17 mouse cellular contexts compared by ENCODE assay signal in genomic region chr11:115229021-115229930, GRCm38 (mm10). TPM values are rescaled to one million over a fixed set of nuclear protein-coding genes. Genes with fewer than 3 reads are reported as not detected.
A peak's percentile ranks its signal among the peaks of the same experiment; 100 is the strongest.
DNase-seq lines count a peak whose midpoint lies in the region; ATAC-seq and TF ChIP-seq lines count a peak whose summit lies in the region.
"Had no signal": no experiment of that assay in that cellular context is flagged by ENCODE, and none has a peak within 500 bp of the region (broad histone marks: within the 10 kb centered on the region; RNA-seq: fewer than 3 reads in every experiment).

No protein-coding gene starts in this region.

- TF ChIP-seq CTCF in intestine, postnatal 0 days (IDR thresholded peaks at IDR 0.05; ENCODE audit: low read depth), result no peak

- peak overlapping the region; percentile 41; the same call in 1 of the 2 replicates for H3K27ac ChIP-seq in hindbrain, embryonic 10.5 days
- H3K27ac ChIP-seq in hindbrain, embryonic 12.5 days, result no peak overlapping the region
- H3K27ac ChIP-seq in heart, embryonic 10.5 days, result peak overlapping the region; percentile 71; the same call in 1 of the 2 replicates
- H3K27ac ChIP-seq in intestine, postnatal 0 days (ENCODE audit: low read depth, low read length), result no peak overlapping the region
- H3K27ac ChIP-seq: embryonic facial prominence, embryonic 13.5 days; forebrain, embryonic 10.5 days had no signal

- H3K4me3 ChIP-seq in hindbrain, embryonic 10.5 days, result no peak overlapping the region
- no peak overlapping the region for H3K4me3 ChIP-seq in hindbrain, embryonic 12.5 days
- no peak overlapping the region for H3K4me3 ChIP-seq in heart, embryonic 10.5 days
- no peak overlapping the region for H3K4me3 ChIP-seq in intestine, postnatal 0 days (ENCODE audit: low read depth, low read length)
- H3K4me3 ChIP-seq: embryonic facial prominence, embryonic 13.5 days; forebrain, embryonic 10.5 days had no signal

- no peak for DNase-seq in hindbrain, embryonic 10.5 days (ENCODE audit: low spot score)
- peak; percentile 78 for DNase-seq in R1 (ENCODE audit: low read depth, low spot score)
- DNase-seq in heart, embryonic 10.5 days (ENCODE audit: low spot score), result no peak
- DNase-seq in heart, postnatal 4 days, result peak; percentile 68
- no peak for DNase-seq in urinary bladder, adult 2 months (ENCODE audit: low spot score)
- DNase-seq: cerebellum, postnatal 36 days; kidney, adult 8-10 months; lung, embryonic 14.5 days had no signal

- WGBS in hindbrain, embryonic 10.5 days, result 45% methylated on average over 15 of the region's 15 CpGs
- WGBS in hindbrain, embryonic 12.5 days, result 53% methylated on average over 15 of the region's 15 CpGs
- WGBS in heart, embryonic 10.5 days, result 39% methylated on average over 15 of the region's 15 CpGs
- 49% methylated on average over 15 of the region's 15 CpGs for WGBS in intestine, postnatal 0 days

- H3K27me3 ChIP-seq in hindbrain, embryonic 10.5 days (ENCODE audit: insufficient read depth, poor library complexity, severe bottlenecking), result peaks cover 54% of the 10 kb centered on the region
- H3K27me3 ChIP-seq in hindbrain, embryonic 12.5 days, result peaks cover 30% of the 10 kb centered on the region
- H3K27me3 ChIP-seq in heart, embryonic 10.5 days (ENCODE audit: insufficient read depth, poor library complexity, severe bottlenecking), result peaks cover 38% of the 10 kb centered on the region
- no peaks in the 10 kb centered on the region for H3K27me3 ChIP-seq in intestine, postnatal 0 days (replicated peaks; ENCODE audit: control insufficient read depth, insufficient read depth, low read length)

- H3K4me1 ChIP-seq in hindbrain, embryonic 10.5 days (replicated peaks), result peaks cover 98% of the 10 kb centered on the region
- H3K4me1 ChIP-seq in hindbrain, embryonic 12.5 days, result peaks cover 89% of the 10 kb centered on the region
- peaks cover 93% of the 10 kb centered on the region for H3K4me1 ChIP-seq in heart, embryonic 10.5 days
- H3K4me1 ChIP-seq in intestine, postnatal 0 days (replicated peaks; ENCODE audit: control insufficient read depth, insufficient read depth, low read length), result peaks cover 8% of the 10 kb centered on the region

- no peaks in the 10 kb centered on the region for H3K9me3 ChIP-seq in hindbrain, embryonic 10.5 days
- H3K9me3 ChIP-seq in hindbrain, embryonic 12.5 days (replicated peaks), result no peaks in the 10 kb centered on the region
- H3K9me3 ChIP-seq in heart, embryonic 10.5 days, result no peaks in the 10 kb centered on the region
- no peaks in the 10 kb centered on the region for H3K9me3 ChIP-seq in intestine, postnatal 0 days (ENCODE audit: control insufficient read depth)
- H3K9me3 ChIP-seq: embryonic facial prominence, embryonic 13.5 days; forebrain, embryonic 10.5 days had no signal

- ATAC-seq in hindbrain, embryonic 12.5 days (ENCODE audit: low FRiP score), result no peak
- no peak for ATAC-seq in intestine, postnatal 0 days
- ATAC-seq: activated CD4-positive, CD25-positive, alpha-beta regulatory T cell, adult 4 months; hindbrain, embryonic 16.5 days had no signal

- no peaks in the 10 kb centered on the region for H3K36me3 ChIP-seq in hindbrain, embryonic 10.5 days
- H3K36me3 ChIP-seq in hindbrain, embryonic 12.5 days, result no peaks in the 10 kb centered on the region
- 0 out of 2 replicates have a peak, but pooled peaks cover 4% of the 10 kb centered on the region for H3K36me3 ChIP-seq in heart, embryonic 10.5 days
- H3K36me3 ChIP-seq in intestine, postnatal 0 days (ENCODE audit: control insufficient read depth, insufficient read depth), result no peaks in the 10 kb centered on the region
- H3K36me3 ChIP-seq: forebrain, embryonic 10.5 days had no signal

- H3K4me2 ChIP-seq in hindbrain, embryonic 12.5 days (replicated peaks), result no peak overlapping the region
- no peak overlapping the region for H3K4me2 ChIP-seq in intestine, postnatal 0 days (replicated peaks; ENCODE audit: low read depth)
- H3K4me2 ChIP-seq: embryonic facial prominence, embryonic 13.5 days; lung, embryonic 14.5 days had no signal

- no peak overlapping the region for H3K9ac ChIP-seq in hindbrain, embryonic 12.5 days
- H3K9ac ChIP-seq in intestine, postnatal 0 days (ENCODE audit: low read depth, low read length), result no peak overlapping the region
- H3K9ac ChIP-seq: embryonic facial prominence, embryonic 13.5 days; lung, embryonic 14.5 days had no signal

RNA-seq across cellular contexts. Expression of gene Grin2c, which starts 37.8 kb away (rescaled TPM):
- polyA plus RNA-seq in hindbrain, embryonic 10.5 days (2016; fragmentation: Nextera tagmentation; extraction: Ambion mirVana), result 0.14 and 0.18 TPM in 2 replicates
- polyA plus RNA-seq in hindbrain, embryonic 12.5 days (2016; fragmentation: Nextera tagmentation; extraction: Ambion mirVana), result 0.21 and 0.57 TPM in 2 replicates
- 0.23 and 0.65 TPM in 2 replicates for polyA plus RNA-seq in heart, embryonic 10.5 days (2016; fragmentation: Nextera tagmentation; extraction: Ambion mirVana)
- under 1 TPM; 0.12 to 0.18 TPM for total RNA-seq in heart, postnatal 4 days (2021)
- polyA plus RNA-seq in urinary bladder, adult 2 months (2012; rRNA removed), result 0.74 and 1.0 TPM in 2 replicates
- not detected in 2 replicates for polyA plus RNA-seq in intestine, postnatal 0 days (2015; fragmentation: Nextera tagmentation; extraction: Ambion mirVana)
- total RNA-seq: liver, adult 2 months; megakaryocyte, adult 5-6 weeks had no signal
- polyA plus RNA-seq: activated CD4-positive, CD25-positive, alpha-beta regulatory T cell, adult 4 months; C2C12; embryonic facial prominence, embryonic 13.5 days; forebrain, embryonic 10.5 days; lung, embryonic 14.5 days had no signal

RNA-seq across cellular contexts. Expression of gene Nat9, which starts 41.6 kb away (rescaled TPM):
- polyA plus RNA-seq in hindbrain, embryonic 10.5 days (2016; fragmentation: Nextera tagmentation; extraction: Ambion mirVana), result 18.7 and 24.3 TPM in 2 replicates
- polyA plus RNA-seq in hindbrain, embryonic 12.5 days (2016; fragmentation: Nextera tagmentation; extraction: Ambion mirVana), result 19.1 and 21.1 TPM in 2 replicates
- 15.8 and 17.0 TPM in 2 replicates for polyA plus RNA-seq in heart, embryonic 10.5 days (2016; fragmentation: Nextera tagmentation; extraction: Ambion mirVana)
- 10 to 100 TPM; 11.9 to 12.0 TPM for total RNA-seq in heart, postnatal 4 days (2021)
- 27.5 and 32.2 TPM in 2 replicates for polyA plus RNA-seq in urinary bladder, adult 2 months (2012; rRNA removed)
- polyA plus RNA-seq in intestine, postnatal 0 days (2015; fragmentation: Nextera tagmentation; extraction: Ambion mirVana), result 35.0 and 35.7 TPM in 2 replicates

RNA-seq across cellular contexts. Expression of gene Tmem104, which starts 42.0 kb away (rescaled TPM):
- 6.9 and 10.6 TPM in 2 replicates for polyA plus RNA-seq in hindbrain, embryonic 10.5 days (2016; fragmentation: Nextera tagmentation; extraction: Ambion mirVana)
- 9.0 and 10.4 TPM in 2 replicates for polyA plus RNA-seq in hindbrain, embryonic 12.5 days (2016; fragmentation: Nextera tagmentation; extraction: Ambion mirVana)
- polyA plus RNA-seq in heart, embryonic 10.5 days (2016; fragmentation: Nextera tagmentation; extraction: Ambion mirVana), result 9.6 TPM in 2 replicates
- 1 to 10 TPM; 5.2 to 9.3 TPM for total RNA-seq in heart, postnatal 4 days (2021)
- polyA plus RNA-seq in urinary bladder, adult 2 months (2012; rRNA removed), result 7.0 and 9.4 TPM in 2 replicates
- polyA plus RNA-seq in intestine, postnatal 0 days (2015; fragmentation: Nextera tagmentation; extraction: Ambion mirVana), result 19.2 and 20.1 TPM in 2 replicates

RNA-seq across cellular contexts. Expression of gene Fdxr, which starts 47.6 kb away (rescaled TPM):
- polyA plus RNA-seq in hindbrain, embryonic 10.5 days (2016; fragmentation: Nextera tagmentation; extraction: Ambion mirVana), result 17.7 TPM in 2 replicates
- polyA plus RNA-seq in hindbrain, embryonic 12.5 days (2016; fragmentation: Nextera tagmentation; extraction: Ambion mirVana), result 15.4 and 18.0 TPM in 2 replicates
- polyA plus RNA-seq in heart, embryonic 10.5 days (2016; fragmentation: Nextera tagmentation; extraction: Ambion mirVana), result 14.3 and 16.5 TPM in 2 replicates
- total RNA-seq in heart, postnatal 4 days (2021), result 1 to 10 TPM; 7.5 to 9.5 TPM
- 10.9 and 11.6 TPM in 2 replicates for polyA plus RNA-seq in urinary bladder, adult 2 months (2012; rRNA removed)
- 8.0 and 8.2 TPM in 2 replicates for polyA plus RNA-seq in intestine, postnatal 0 days (2015; fragmentation: Nextera tagmentation; extraction: Ambion mirVana)

Comparison
In these comparisons a context has a peak if more than half of its experiments do, and no peak if none do; other contexts are left out.
1. DNase-seq: peak in R1 (single experiment) and heart, postnatal 4 days (single experiment); none in hindbrain, embryonic 10.5 days (single experiment), heart, embryonic 10.5 days (single experiment) and urinary bladder, adult 2 months (single experiment).
2. H3K27ac ChIP-seq: peak in hindbrain, embryonic 10.5 days (single experiment) and heart, embryonic 10.5 days (single experiment); none in hindbrain, embryonic 12.5 days (single experiment) and intestine, postnatal 0 days (single experiment).